Mouse (Mus musculus) brain, embryonic 14.5 days (tissue): Measurements from ENCODE around the gene Dapp1. TPM values are rescaled to one million over a fixed set of nuclear protein-coding genes. Genes with fewer than 3 reads are reported as not detected.

Experiments used
- DNase-seq: peaks from one replicate; pipeline ENCODE4 v3.0.0-alpha.2; 2011; ENCODE audit warnings: low read depth
- CTCF ChIP-seq: fragments of 200-500 bp; IDR thresholded peaks from 2 replicates; pipeline ENCODE4 v1.5.1; 2012; ENCODE audit warnings: inconsistent platforms, mild to moderate bottlenecking, moderate library complexity, borderline replicate concordance; ENCODE audit not compliant: insufficient read depth, insufficient read length; ENCODE audit errors: extremely low read depth
- POLR2A ChIP-seq: fragments of 200-500 bp; IDR thresholded peaks from 2 replicates; pipeline ENCODE4 v1.6.1; 2012; ENCODE audit warnings: mild to moderate bottlenecking, inconsistent platforms, borderline replicate concordance; ENCODE audit not compliant: poor library complexity, insufficient read depth, insufficient read length, severe bottlenecking; ENCODE audit errors: extremely low read depth
- polyA plus RNA-seq: library from polyadenylated mRNA; depleted of rRNA; stranded (reverse); fragments of >200 nt; gene quantifications from 2 replicates; pipeline ENCODE4 v1.2.3, GENCODE M21; 2012

Dapp1 gene
- polyA plus RNA-seq, 1 experiment: 1.9 TPM

DNA sequence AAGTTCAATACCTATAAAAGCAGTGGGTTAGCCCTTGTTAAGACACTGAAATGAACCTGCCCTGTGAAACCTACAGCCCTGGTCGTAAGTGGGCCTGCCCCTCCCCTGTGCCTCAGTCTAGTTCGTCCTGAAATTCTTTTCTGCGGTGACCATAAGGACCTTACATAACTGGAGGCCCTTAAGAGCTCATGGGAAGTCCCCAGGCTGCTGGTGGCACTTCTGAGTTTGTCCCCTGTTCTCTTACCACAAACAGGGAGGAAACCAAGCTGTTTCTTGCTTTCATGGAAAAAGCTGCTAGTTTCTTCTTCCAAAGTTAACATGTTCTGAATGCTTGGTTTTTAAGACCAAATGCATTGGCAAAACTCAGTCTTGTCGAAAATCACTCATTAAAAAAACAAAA is 20.5 kb upstream of the Dapp1 start:
- no peak for DNase-seq
- no peak for TF ChIP-seq CTCF
- no peak for TF ChIP-seq POLR2A

DNA sequence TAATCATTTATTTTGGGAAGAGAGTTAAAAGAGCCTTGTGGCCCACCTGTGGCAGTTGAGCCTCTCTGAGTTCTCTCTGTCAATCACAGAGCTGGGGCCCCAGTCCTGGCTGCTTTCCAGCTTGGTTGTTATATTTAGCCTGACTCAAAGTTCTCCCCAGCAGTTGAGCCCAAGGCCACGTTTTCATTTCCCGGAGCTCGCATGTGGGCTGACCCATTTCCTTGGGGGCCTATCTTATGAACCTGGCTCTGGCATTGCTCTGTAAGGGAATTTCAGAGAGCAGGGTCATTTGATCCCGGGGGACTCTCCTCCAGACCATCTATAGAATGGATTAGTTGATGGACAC is 19.4 kb upstream of the Dapp1 start:
- no peak for DNase-seq
- TF ChIP-seq CTCF (no peak), POLR2A (no peak)

- no peak for TF ChIP-seq CTCF
- TF ChIP-seq POLR2A: no peak
These were observed 18.8 kb upstream of the Dapp1 start for GRCm38 (mm10) chr3:138000062-138000723.

GRCm38 (mm10) chr3:137999224-137999790 is 18.0 kb upstream of the Dapp1 start:
- DNase-seq: peak; percentile 55
- TF ChIP-seq CTCF (no peak), POLR2A (no peak)

More at GRCm38 (mm10) chr3:138000062-138000723, 18.8 kb upstream of the Dapp1 start:
- no peak for DNase-seq

DNA sequence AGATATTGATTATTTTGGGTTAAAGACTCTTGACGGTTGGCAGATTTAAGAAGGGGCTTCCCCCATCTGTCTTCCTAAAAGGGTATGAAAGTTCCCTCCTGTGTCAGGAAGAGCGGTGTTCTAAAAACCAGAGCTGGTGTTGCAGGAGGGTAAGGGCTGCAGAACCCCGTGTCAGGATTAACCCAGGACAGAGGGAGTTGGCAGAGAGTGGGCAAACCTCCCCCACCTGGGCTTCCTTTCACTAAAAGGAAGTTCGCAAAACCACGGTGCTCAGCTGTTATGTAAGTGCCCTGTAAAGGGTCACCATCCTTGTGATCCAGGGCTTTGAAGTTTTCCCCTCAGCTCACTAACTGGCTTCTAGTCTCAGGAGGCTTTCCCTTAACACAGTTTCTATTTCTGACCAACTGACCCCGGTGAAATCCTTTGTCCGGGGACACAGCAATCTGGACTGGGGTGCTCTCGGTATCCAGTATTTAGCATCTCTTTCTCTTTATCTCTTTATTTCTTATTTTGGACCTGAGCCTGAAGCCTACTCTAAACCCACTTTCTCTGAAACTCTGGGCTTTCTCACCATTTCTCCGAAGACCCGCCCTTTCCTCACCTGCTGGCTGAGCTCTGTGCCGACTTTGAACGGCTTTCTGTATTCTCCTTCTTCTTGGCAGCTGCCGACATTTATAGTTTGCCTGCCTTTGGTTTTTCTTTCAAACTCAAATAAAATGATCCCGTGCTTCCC is 17.3 kb upstream of the Dapp1 start:
- TF ChIP-seq CTCF (no peak), POLR2A (no peak)
- DNase-seq: no peak

- peak; percentile 44 for DNase-seq
- TF ChIP-seq CTCF (no peak), POLR2A (no peak)
These were observed 14.1 kb upstream of the Dapp1 start for GRCm38 (mm10) chr3:137995486-137995885.

GRCm38 (mm10) chr3:137994196-137994595 is 12.9 kb upstream of the Dapp1 start:
- no peak for TF ChIP-seq CTCF
- TF ChIP-seq POLR2A: no peak
- no peak for DNase-seq

DNA sequence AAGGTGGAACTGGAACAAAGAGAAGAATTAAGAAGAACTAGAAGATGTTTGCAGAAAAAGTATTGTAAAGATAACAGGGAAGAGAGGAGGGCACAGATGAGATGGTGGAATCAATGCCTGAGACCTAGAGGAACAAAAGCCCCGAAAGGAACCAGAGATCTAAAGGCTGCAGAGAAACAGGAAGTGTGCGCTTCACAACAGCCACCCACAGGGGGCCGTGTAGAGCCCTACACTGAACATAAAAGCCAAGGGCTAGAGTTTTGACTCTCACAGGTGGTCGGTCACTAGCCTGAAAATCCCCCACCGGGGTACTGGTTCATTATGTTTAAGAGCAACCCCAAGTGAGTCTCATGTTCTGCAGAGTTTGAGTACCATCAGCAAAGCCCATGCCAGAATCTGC is 11.0 kb upstream of the Dapp1 start:
- TF ChIP-seq POLR2A (no peak), CTCF (0 out of 2 replicates have a peak, but pooled peaks have one; percentile 4)
- no peak for DNase-seq

DNA sequence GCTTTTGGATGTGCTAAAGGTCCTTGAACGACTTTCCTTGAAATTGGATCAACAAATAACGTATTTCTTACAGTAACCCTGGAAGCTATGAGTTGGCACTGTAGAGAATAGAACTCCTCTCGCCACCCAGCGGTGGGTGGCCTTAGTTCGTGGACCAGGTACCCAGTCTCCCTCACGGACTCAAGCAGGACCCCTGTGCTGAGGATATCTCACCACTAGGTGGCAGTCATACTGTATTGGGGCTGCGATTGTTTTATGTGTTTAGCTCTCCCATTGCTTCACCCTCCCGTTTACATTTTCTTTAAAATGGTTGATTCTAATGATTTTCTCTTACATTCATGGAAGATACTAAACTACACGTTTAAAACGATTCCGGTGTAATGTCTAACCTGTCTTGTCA is 9.8 kb upstream of the Dapp1 start:
- TF ChIP-seq CTCF (peak; percentile 73), POLR2A (no peak)
- DNase-seq: peak; percentile 86

- TF ChIP-seq CTCF (no peak), POLR2A (no peak)
- DNase-seq: no peak
These were observed 8.1 kb upstream of the Dapp1 start for GRCm38 (mm10) chr3:137989405-137989804.

DNA sequence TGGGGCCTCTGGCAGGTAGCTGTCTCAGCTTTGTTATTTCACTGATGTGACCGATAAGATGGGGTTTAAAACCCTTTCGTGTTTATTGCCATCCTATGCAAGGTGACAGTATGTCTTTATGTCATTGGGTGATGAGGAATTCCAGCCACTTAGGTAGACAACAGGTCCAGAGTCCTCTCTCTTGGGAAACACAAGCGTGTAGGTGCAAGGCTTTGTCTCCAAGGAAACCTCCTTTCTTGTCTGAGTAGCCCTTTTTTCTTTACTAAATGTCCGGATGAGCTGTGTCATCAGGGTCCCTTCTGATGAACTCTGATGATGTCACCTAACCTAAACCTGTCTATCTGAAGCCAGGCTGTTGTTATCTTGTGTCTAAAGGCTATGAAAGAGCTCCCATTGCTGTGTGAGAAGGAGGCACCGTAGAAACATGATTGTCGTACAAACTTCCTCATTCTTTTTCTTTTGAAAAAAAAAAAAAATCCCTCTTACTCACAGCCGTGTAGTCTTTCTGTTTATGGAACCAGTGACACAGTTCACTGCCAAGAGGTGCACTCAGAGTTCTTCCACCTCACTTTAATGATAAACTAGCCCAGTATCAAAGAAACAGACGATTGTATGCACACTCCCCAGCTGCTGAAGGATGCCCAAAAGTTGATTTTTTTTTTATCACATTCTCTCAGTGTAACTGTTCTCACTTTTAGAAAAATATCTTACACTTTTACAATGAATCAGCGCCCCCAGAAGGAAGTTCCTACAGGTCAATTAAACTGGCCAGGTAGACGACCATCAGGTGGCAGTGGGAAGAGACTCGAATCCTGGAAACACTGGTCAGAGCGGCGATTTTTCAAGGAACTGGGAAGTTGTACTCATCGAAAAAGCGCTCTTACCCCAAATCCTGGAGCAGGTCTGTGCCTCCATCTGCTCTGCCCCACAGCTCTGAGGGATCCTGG is 637 bp downstream of the Dapp1 start:
- TF ChIP-seq POLR2A: no peak
- TF ChIP-seq CTCF: no peak
- DNase-seq: no peak

GRCm38 (mm10) chr3:137978233-137978632 is 3.1 kb downstream of the Dapp1 start:
- DNase-seq: no peak
- no peak for TF ChIP-seq CTCF
